Mouse (Mus musculus): Measurements from ENCODE around the gene Gpc4.

GRCm38 (mm10) chrX:52165555-52165938 lies 495 bp upstream of the Gpc4 start:
- no peak for TF ChIP-seq CTCF (IDR thresholded peaks at IDR 0.05; ENCODE audit: low read depth)
- TF ChIP-seq EP300 (IDR thresholded peaks at IDR 0.05; ENCODE audit: low read depth): no peak

Data from liver, postnatal 0 days (tissue).